Mouse (Mus musculus): ENCODE data around the gene Lat2.

- TF ChIP-seq CTCF (IDR thresholded peaks at IDR 0.05; ENCODE audit: extremely low read depth, insufficient read depth, insufficient read length, insufficient replicate concordance) = no peak
- TF ChIP-seq POLR2A (IDR thresholded peaks at IDR 0.05; ENCODE audit: low read depth, low read length) = no peak
Observed at GRCm38 (mm10) chr5:134638461-134639268, 23.8 kb upstream of the Lat2 start.
